Mouse (Mus musculus) testis, adult 2 months (tissue): ENCODE results near the gene Ccr2.

Source experiments
- CTCF ChIP-seq: fragments of 200-500 bp; IDR thresholded peaks from 2 replicates; pipeline ENCODE4 v1.5.1; 2012; ENCODE audit warnings: low read depth, mild to moderate bottlenecking, inconsistent platforms, low read length, moderate library complexity; ENCODE audit not compliant: control insufficient read depth, insufficient read depth, insufficient replicate concordance
- POLR2A ChIP-seq: fragments of 200-500 bp; IDR thresholded peaks from 2 replicates; pipeline ENCODE4 v1.6.1; 2012; ENCODE audit warnings: low read depth, mild to moderate bottlenecking, inconsistent platforms, low read length, moderate library complexity; ENCODE audit not compliant: control insufficient read depth

- TF ChIP-seq CTCF (no peak), POLR2A (no peak)
Observed at GRCm38 (mm10) chr9:124108356-124109127, 6.8 kb downstream of the Ccr2 start.
